Mouse (Mus musculus): ENCODE results near the gene Apbb2. TPM values are rescaled to one million over a fixed set of nuclear protein-coding genes. Genes with fewer than 3 reads are reported as not detected.

Gene Apbb2
- total and polyA plus RNA-seq, 3 experiments = 26.7 to 40.0 (median 39.9) TPM

DNA sequence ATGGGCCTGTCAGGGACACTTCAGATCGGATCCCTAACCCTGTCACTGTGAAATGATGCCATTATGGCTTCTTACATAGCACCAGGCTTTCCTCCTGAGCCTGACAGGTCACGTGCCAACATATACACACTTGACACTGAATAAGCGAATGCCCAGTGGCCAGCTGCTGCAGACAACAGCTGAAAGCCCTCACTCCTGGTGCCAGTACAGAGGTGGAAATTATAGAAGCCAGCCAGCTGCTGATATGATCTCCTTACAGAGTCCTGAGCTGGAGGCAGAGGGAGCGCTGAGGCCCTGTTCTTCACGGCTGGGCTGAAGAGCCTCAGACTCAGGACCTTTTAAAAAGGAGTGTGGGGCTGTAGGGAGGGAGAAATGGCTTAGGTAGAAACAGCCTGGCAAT is 234.5 kb downstream of the Apbb2 start:
- TF ChIP-seq CTCF (IDR thresholded peaks at IDR 0.05) (no peak), EP300 (IDR thresholded peaks at IDR 0.05; ENCODE audit: insufficient read depth, low read depth, low read length) (no peak), POLR2A (IDR thresholded peaks at IDR 0.05; ENCODE audit: insufficient read depth, low read depth, low read length) (no peak)

DNA sequence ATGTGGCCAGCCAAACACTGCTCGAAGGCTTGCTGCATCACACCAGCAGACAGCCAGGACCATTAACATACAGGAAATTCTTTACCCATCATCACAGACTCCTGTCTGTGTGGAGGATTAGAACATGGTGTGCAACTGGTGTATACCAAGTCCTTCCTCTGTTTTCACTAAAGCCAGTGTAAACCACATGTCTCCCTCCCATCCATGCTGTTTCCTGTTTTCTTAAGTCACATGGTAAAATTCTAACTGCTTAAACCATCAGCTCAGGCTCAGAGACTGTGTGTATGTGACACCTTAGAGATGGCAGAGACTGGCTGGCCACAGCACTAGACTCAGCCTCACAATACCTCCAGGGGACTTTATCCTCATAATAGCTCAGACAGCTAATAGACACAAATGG is 236.5 kb downstream of the Apbb2 start:
- intact Hi-C loops (cut with DNase I) = loop anchor here (10.0 kb wide), 1 partner anchor 243 kb away; no protein-coding TSS in a partner anchor
- no peaks in the 10 kb centered on the region for H3K27me3 ChIP-seq (ENCODE audit: control insufficient read depth, insufficient read depth, low read length)
- WGBS = 63% methylated on average over 1 of the region's 1 CpGs

More for the DNA sequence above, 234.5 kb downstream of the Apbb2 start:
- Histone ChIP-seq H3K27ac (no peak overlapping the region), H3K4me1 (ENCODE audit: control insufficient read depth, insufficient read depth, low read length) (no peaks in the 10 kb centered on the region; the same call in 1 of the 2 replicates), H3K4me3 (no peak overlapping the region), H3K27me3 (ENCODE audit: control insufficient read depth, insufficient read depth, low read length) (no peaks in the 10 kb centered on the region), H3K79me2 (replicated peaks; ENCODE audit: control insufficient read depth, insufficient read depth, low read length) (no peaks in the 10 kb centered on the region), H3K36me3 (ENCODE audit: control insufficient read depth, insufficient read depth, low read length) (no peaks in the 10 kb centered on the region), H3K9ac (ENCODE audit: low read depth, low read length) (no peak overlapping the region)
- intact Hi-C loops (cut with DNase I) = loop anchor here (10.0 kb wide), 1 partner anchor 241 kb away; no protein-coding TSS in a partner anchor
- DNase-seq = no peak
- 84% methylated on average over 5 of the region's 5 CpGs for WGBS

DNA sequence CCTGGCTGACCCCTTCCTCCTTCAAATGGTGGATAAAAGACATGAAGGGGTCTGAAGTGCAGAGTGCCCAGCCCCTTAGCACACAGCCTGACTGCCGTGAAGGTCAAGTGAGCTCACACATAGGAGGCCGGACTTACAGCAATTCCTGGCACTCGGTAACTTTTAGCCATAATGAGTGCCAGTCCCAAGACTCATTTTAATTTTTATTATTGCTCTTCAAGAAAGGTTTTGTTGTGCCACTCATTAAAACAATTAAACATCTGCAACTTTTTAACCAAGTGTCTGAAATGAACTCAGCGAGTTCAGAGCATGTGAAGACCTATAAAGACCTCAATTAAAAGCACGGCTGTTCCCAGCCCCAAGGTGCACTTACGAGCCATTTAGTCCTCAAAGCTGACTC is 239.6 kb downstream of the Apbb2 start:
- H3K4me3 ChIP-seq = no peak overlapping the region
- intact Hi-C loops (cut with DNase I) = no loop called here
- TF ChIP-seq EP300 (IDR thresholded peaks at IDR 0.05; ENCODE audit: insufficient read depth, low read depth, low read length) (no peak), CTCF (IDR thresholded peaks at IDR 0.05) (no peak), POLR2A (IDR thresholded peaks at IDR 0.05; ENCODE audit: insufficient read depth, low read depth, low read length) (no peak)
- H3K79me2 ChIP-seq (replicated peaks; ENCODE audit: control insufficient read depth, insufficient read depth, low read length) = no peaks in the 10 kb centered on the region
- H3K4me1 ChIP-seq (ENCODE audit: control insufficient read depth, insufficient read depth, low read length) = peaks cover 6% of the 10 kb centered on the region
- 92% methylated on average over 6 of the region's 6 CpGs for WGBS
- H3K27ac ChIP-seq = no peak overlapping the region
- H3K27me3 ChIP-seq (ENCODE audit: control insufficient read depth, insufficient read depth, low read length) = no peaks in the 10 kb centered on the region
- H3K9ac ChIP-seq (ENCODE audit: low read depth, low read length) = no peak overlapping the region
- no peak for DNase-seq
- H3K36me3 ChIP-seq (ENCODE audit: control insufficient read depth, insufficient read depth, low read length) = no peaks in the 10 kb centered on the region

More for the DNA sequence above, 236.5 kb downstream of the Apbb2 start:
- Histone ChIP-seq H3K36me3 (ENCODE audit: control insufficient read depth, insufficient read depth, low read length) (no peaks in the 10 kb centered on the region), H3K9ac (ENCODE audit: low read depth, low read length) (no peak overlapping the region), H3K4me3 (no peak overlapping the region), H3K4me1 (ENCODE audit: control insufficient read depth, insufficient read depth, low read length) (peaks cover 2% of the 10 kb centered on the region; the same call in 1 of the 2 replicates), H3K27ac (no peak overlapping the region), H3K79me2 (replicated peaks; ENCODE audit: control insufficient read depth, insufficient read depth, low read length) (no peaks in the 10 kb centered on the region)
- no peak for DNase-seq
- TF ChIP-seq CTCF (IDR thresholded peaks at IDR 0.05) = no peak
- no peak for TF ChIP-seq EP300 (IDR thresholded peaks at IDR 0.05; ENCODE audit: insufficient read depth, low read depth, low read length)
- no peak for TF ChIP-seq POLR2A (IDR thresholded peaks at IDR 0.05; ENCODE audit: insufficient read depth, low read depth, low read length)

DNA sequence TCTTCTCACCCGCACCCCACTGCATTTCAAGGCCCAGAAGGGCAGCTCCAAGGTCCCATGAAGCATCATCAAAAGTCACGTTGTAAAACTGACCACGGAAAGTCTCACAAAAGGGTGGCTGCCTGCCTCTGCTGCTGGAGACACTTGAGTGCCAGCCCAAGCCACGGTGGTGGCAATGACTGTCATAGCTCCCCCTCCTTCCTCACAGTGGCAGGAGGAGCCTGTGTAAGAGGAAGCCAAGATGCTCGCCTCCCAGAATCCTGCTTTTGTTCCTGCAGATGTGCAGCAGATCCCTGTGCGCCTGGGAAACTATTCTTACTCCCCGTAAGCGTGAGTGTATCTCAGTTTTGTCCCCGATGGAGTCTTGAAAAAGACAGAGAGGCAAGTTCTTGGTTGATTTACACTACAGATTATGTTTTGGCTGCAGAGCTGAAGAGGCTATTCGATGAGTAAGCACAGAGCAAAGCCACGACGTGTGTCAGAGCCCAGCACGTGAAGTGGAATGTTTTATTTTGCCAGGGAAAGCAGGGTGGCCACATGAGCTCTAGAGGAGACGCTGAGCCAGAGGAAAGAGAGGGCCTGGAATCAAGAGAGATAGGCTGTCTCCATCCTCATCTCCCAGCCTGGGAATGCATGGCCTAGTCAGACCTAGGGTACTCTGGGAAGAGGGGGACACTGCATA is 241.9 kb downstream of the Apbb2 start:
- Histone ChIP-seq H3K4me1 (ENCODE audit: control insufficient read depth, insufficient read depth, low read length) (peaks cover 6% of the 10 kb centered on the region), H3K27me3 (ENCODE audit: control insufficient read depth, insufficient read depth, low read length) (no peaks in the 10 kb centered on the region), H3K36me3 (ENCODE audit: control insufficient read depth, insufficient read depth, low read length) (no peaks in the 10 kb centered on the region), H3K79me2 (replicated peaks; ENCODE audit: control insufficient read depth, insufficient read depth, low read length) (no peaks in the 10 kb centered on the region), H3K9ac (ENCODE audit: low read depth, low read length) (no peak overlapping the region), H3K4me3 (no peak overlapping the region), H3K27ac (no peak overlapping the region)
- no peak for TF ChIP-seq POLR2A (IDR thresholded peaks at IDR 0.05; ENCODE audit: insufficient read depth, low read depth, low read length)
- TF ChIP-seq CTCF (IDR thresholded peaks at IDR 0.05) = no peak
- no peak for TF ChIP-seq EP300 (IDR thresholded peaks at IDR 0.05; ENCODE audit: insufficient read depth, low read depth, low read length)
- DNase-seq = no peak
- 36% methylated on average over 14 of the region's 14 CpGs for WGBS
- intact Hi-C loops (cut with DNase I) = no loop called here

DNA sequence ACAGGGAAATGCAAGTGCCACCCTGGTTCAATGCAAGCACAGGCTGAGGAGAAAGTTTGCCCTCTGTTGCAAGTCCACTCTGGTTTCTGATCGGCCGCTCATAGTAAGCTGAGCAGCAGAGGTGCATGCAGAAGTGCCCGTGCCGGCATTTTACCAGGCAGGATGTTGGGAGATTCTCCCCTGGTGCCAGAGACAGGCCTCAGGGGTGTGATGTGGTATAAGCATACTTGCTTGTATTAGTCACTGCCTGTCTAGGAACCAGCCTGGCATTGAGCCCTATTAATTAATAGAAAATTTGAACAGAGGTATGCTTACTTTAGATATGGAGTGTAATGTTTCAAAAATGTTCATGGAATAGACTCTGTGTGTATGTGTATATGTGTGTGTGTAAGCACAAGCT is 244.2 kb downstream of the Apbb2 start:
- DNase-seq = no peak
- H3K27me3 ChIP-seq (ENCODE audit: control insufficient read depth, insufficient read depth, low read length) = no peaks in the 10 kb centered on the region
- TF ChIP-seq POLR2A (IDR thresholded peaks at IDR 0.05; ENCODE audit: insufficient read depth, low read depth, low read length) = no peak
- no peak for TF ChIP-seq EP300 (IDR thresholded peaks at IDR 0.05; ENCODE audit: insufficient read depth, low read depth, low read length)
- no peak for TF ChIP-seq CTCF (IDR thresholded peaks at IDR 0.05)
- H3K79me2 ChIP-seq (replicated peaks; ENCODE audit: control insufficient read depth, insufficient read depth, low read length) = no peaks in the 10 kb centered on the region
- no peak overlapping the region for H3K4me3 ChIP-seq
- no peak overlapping the region for H3K9ac ChIP-seq (ENCODE audit: low read depth, low read length)
- peaks cover 6% of the 10 kb centered on the region for H3K4me1 ChIP-seq (ENCODE audit: control insufficient read depth, insufficient read depth, low read length)
- intact Hi-C loops (cut with DNase I) = no loop called here
- 84% methylated on average over 4 of the region's 4 CpGs for WGBS
- no peak overlapping the region for H3K27ac ChIP-seq
- no peaks in the 10 kb centered on the region for H3K36me3 ChIP-seq (ENCODE audit: control insufficient read depth, insufficient read depth, low read length)

DNA sequence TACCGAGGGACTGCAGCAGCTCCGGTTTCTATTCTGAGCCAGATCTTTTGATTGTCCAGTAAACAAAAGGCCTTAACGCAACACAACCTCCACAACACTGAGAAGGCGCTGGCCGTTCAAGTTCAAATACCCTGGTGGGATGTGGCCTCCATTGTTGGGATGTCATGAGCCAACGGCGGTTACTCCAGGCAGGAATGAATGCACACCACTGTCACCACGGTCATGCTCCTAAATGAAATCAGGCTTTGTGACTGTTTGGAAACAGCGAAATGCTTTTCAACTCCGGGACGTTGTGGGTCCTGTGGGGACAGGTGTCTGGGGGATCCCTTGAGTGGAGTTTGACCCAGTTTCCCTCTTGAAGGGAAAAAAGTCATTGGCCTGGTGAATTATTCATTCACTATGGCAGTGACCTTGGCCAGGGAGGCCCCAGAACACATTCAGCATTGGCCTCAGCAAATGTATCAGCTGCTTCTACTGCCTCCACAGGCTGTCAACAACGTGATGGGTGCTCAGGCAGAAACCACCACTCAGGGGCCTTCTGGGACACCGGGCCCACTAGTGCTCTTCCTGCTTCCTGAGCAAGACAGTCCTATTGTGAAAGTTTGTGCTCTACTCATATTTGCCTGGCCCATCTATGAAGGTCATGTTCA is 244.9 kb downstream of the Apbb2 start:
- H3K79me2 ChIP-seq (replicated peaks; ENCODE audit: control insufficient read depth, insufficient read depth, low read length) = no peaks in the 10 kb centered on the region
- no peaks in the 10 kb centered on the region for H3K36me3 ChIP-seq (ENCODE audit: control insufficient read depth, insufficient read depth, low read length)
- WGBS = 77% methylated on average over 13 of the region's 13 CpGs
- peaks cover 6% of the 10 kb centered on the region for H3K4me1 ChIP-seq (ENCODE audit: control insufficient read depth, insufficient read depth, low read length)
- DNase-seq = no peak
- H3K27me3 ChIP-seq (ENCODE audit: control insufficient read depth, insufficient read depth, low read length) = no peaks in the 10 kb centered on the region
- intact Hi-C loops (cut with DNase I) = no loop called here
- TF ChIP-seq EP300 (IDR thresholded peaks at IDR 0.05; ENCODE audit: insufficient read depth, low read depth, low read length) (no peak), POLR2A (IDR thresholded peaks at IDR 0.05; ENCODE audit: insufficient read depth, low read depth, low read length) (no peak), CTCF (IDR thresholded peaks at IDR 0.05) (no peak)
- H3K4me3 ChIP-seq = no peak overlapping the region
- H3K9ac ChIP-seq (ENCODE audit: low read depth, low read length) = no peak overlapping the region
- no peak overlapping the region for H3K27ac ChIP-seq
